Mouse (Mus musculus) MEL (cell line): Measurements from ENCODE around the gene G430095P16Rik.

Source experiments
- CTCF ChIP-seq, 3 experiments: IDR thresholded peaks in 2 of 3; conservative IDR thresholded peaks in 1 of 3; 2 replicates each; pipeline ENCODE4 v1.5.1; 2011 to 2012; ENCODE audit warnings: low read length in 3 of 3, low read depth in 2 of 3, mild to moderate bottlenecking in 2 of 3, improper control_type of control experiment in 1 of 3, inconsistent platforms in 1 of 3, mixed read lengths in 1 of 3, moderate library complexity in 1 of 3; ENCODE audit not compliant: control insufficient read depth in 1 of 3, insufficient read depth in 1 of 3, poor library complexity in 1 of 3, severe bottlenecking in 1 of 3
- JUND ChIP-seq: IDR thresholded peaks from 2 replicates; pipeline ENCODE4 v1.6.1; 2011; ENCODE audit warnings: low read depth, mild to moderate bottlenecking, improper control_type of control experiment, low read length
- ZMIZ1 ChIP-seq: IDR thresholded peaks from 2 replicates; pipeline ENCODE4 v1.6.1; 2012; ENCODE audit warnings: low read depth, mild to moderate bottlenecking, inconsistent platforms, low read length, improper control_type of control experiment, moderate library complexity

GRCm38 (mm10) chr8:84769324-84769723, 46.5 kb downstream of the G430095P16Rik start:
- TF ChIP-seq CTCF (IDR thresholded peaks at IDR 0.05 in 2 of 3, conservative IDR thresholded peaks at IDR 0.05 in 1 of 3; ENCODE audit: control insufficient read depth in 1 of 3, insufficient read depth in 1 of 3, low read depth in 2 of 3, low read length in 3 of 3, poor library complexity in 1 of 3, severe bottlenecking in 1 of 3) (no peak), ZMIZ1 (no peak), JUND (no peak)
